Mouse (Mus musculus) neural tube, embryonic 12.5 days (tissue): Measurements from ENCODE around the gene Sobp. TPM values are rescaled to one million over a fixed set of nuclear protein-coding genes. Genes with fewer than 3 reads are reported as not detected.

Experiments used
- ATAC-seq: fragments of 200-750 bp; cut with Nextera tagmentation; 2 replicates; pipeline ENCODE4 v1.8.0; 2017; ENCODE audit warnings: low read depth, mild to moderate bottlenecking, moderate TSS enrichment, moderate library complexity; ENCODE audit not compliant: low FRiP score
- H3K27ac ChIP-seq: fragments of 300-500 bp; sonication (generic); 2 replicates; pipeline ENCODE4 v1.5.1; 2016
- H3K27me3 ChIP-seq: fragments of 300-500 bp; sonication (generic); replicated peaks from 2 replicates; pipeline ENCODE4 v1.6.1; 2016; ENCODE audit warnings: mild to moderate bottlenecking
- H3K36me3 ChIP-seq: fragments of 300-500 bp; sonication (generic); 2 replicates; pipeline ENCODE4 v1.6.1; 2016; ENCODE audit warnings: mild to moderate bottlenecking
- H3K4me1 ChIP-seq: fragments of 300-500 bp; sonication (generic); 2 replicates; pipeline ENCODE4 v1.6.1; 2016
- H3K4me2 ChIP-seq: fragments of 300-500 bp; sonication (generic); replicated peaks from 2 replicates; pipeline ENCODE4 v1.6.1; 2016; ENCODE audit warnings: mild to moderate bottlenecking
- H3K4me3 ChIP-seq: fragments of 300-500 bp; sonication (generic); 2 replicates; pipeline ENCODE4 v1.5.1; 2016
- H3K9ac ChIP-seq: fragments of 300-500 bp; sonication (generic); 2 replicates; pipeline ENCODE4 v1.6.1; 2016; ENCODE audit warnings: mild to moderate bottlenecking
- H3K9me3 ChIP-seq: fragments of 300-500 bp; sonication (generic); 2 replicates; pipeline ENCODE4 v1.6.1; 2016; ENCODE audit warnings: mild to moderate bottlenecking
- whole genome bisulfite sequencing: fragments of 180-500 bp; shearing (Covaris S2); methylation state at CpG from one replicate; pipeline ENCODE4 v1.1.7; 2016; 5-methylcytosine and 5-hydroxymethylcytosine counted together
- polyA plus RNA-seq: library from polyadenylated mRNA; unstranded; fragments of >200 nt; fragmentation: Nextera tagmentation; extraction: Ambion mirVana; gene quantifications from 2 replicates; pipeline ENCODE4 v1.2.1, GENCODE M21; 2016

The Sobp gene
- polyA plus RNA-seq, result 6.1 and 7.5 TPM in 2 replicates

DNA sequence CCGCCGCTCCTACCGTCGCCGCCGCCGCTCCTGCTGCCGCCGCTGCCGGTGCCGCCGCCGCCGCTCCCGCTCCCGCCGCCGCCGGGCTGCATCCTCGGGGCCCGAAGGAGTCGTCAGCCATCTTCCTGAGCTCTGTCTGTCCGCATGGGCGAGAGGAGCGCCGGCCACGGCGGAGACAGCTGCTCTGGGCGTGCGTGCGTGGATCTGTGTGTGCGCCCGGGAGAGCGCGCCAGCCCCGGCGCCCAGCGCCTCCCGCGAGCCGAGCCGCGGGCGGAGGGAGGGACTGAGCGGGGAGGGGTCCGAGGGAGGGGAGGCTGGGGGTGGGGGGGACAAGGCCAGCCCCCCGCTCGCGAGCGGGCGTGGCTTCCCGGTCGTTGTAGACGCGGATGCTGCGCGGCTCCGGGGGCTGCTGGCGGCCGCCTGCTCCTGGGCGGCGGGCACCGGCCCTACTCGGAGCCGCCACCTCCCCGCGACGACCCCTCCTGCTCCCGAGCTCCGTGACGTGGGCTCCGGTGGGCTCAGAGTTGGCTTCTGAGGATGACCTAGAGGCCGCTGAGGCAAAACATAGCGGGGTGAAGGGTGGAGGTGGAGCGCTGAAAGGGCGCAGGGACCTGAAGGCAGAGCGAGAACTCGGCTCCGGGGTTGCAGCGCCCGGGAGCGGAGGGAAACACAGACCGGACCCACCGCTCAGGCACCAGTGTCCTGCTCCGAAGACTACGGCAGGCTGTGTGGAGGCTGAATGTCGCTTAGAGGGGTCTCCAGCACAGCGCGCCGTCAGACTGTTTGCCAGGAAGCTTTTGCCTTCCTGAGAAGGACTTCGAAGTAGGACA is at the start of gene Sobp, which contains the start of gene 9030612E09Rik:
TSS of gene Sobp (minus strand) at position 205 of the 830 bp plus-strand sequence.
TSS of gene 9030612E09Rik (plus strand) at position 379 of the 830 bp plus-strand sequence.
- Histone ChIP-seq H3K4me1 (peaks cover 28% of the 10 kb centered on the region; the same call in 1 of the 2 replicates), H3K27ac (peak within 1 kb of the TSS; percentile 86), H3K9ac (peak within 1 kb of the TSS; percentile 94), H3K4me2 (peak within 1 kb of the TSS; percentile 90), H3K27me3 (peaks cover 14% of the 10 kb centered on the region; the same call in 1 of the 2 replicates), H3K4me3 (peak within 1 kb of the TSS; percentile 85), H3K36me3 (no peaks in the 10 kb centered on the region), H3K9me3 (no peaks in the 10 kb centered on the region)
- peak; percentile 80 for ATAC-seq
- WGBS, result under 1% methylated on average over 83 of the region's 91 CpGs

DNA sequence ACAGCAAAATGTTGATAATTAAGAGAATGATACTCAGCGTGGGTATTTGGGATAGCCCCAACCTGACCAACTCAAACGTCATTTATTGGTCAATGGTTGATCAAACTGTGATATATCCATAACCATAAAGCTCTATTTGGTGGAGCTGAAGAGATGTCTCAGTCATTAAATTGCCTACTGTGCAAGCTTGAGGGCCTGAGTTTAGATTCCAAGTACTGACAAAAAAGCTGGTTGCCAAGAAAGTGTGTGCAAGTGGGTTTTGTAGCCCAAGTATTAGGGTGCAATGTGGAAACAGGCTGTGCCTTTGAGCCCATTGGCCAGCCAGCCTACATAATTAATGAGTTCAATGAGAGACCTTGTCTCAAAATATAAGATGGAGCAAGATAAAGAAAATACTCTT is 49.1 kb upstream of the Sobp start:
- no peak overlapping the region for H3K4me2 ChIP-seq
- H3K36me3 ChIP-seq, result no peaks in the 10 kb centered on the region
- ATAC-seq, result no peak
- H3K9me3 ChIP-seq, result no peaks in the 10 kb centered on the region
- H3K27ac ChIP-seq, result no peak overlapping the region
- H3K4me1 ChIP-seq, result peaks cover 10% of the 10 kb centered on the region
- H3K9ac ChIP-seq, result no peak overlapping the region
- H3K27me3 ChIP-seq, result no peaks in the 10 kb centered on the region
- no peak overlapping the region for H3K4me3 ChIP-seq
- WGBS, result 96% methylated on average over 2 of the region's 2 CpGs

- Histone ChIP-seq H3K4me1 (peaks cover 10% of the 10 kb centered on the region), H3K36me3 (no peaks in the 10 kb centered on the region), H3K27ac (peak overlapping the region; percentile 75), H3K4me3 (peak overlapping the region; percentile 85), H3K9ac (peak overlapping the region; percentile 91), H3K9me3 (no peaks in the 10 kb centered on the region), H3K27me3 (no peaks in the 10 kb centered on the region), H3K4me2 (peak overlapping the region; percentile 68)
- ATAC-seq, result peak; percentile 67
- under 1% methylated on average over 25 of the region's 25 CpGs for WGBS
Measured at GRCm38 (mm10) chr10:43221659-43222058, 47.3 kb upstream of the Sobp start.

DNA sequence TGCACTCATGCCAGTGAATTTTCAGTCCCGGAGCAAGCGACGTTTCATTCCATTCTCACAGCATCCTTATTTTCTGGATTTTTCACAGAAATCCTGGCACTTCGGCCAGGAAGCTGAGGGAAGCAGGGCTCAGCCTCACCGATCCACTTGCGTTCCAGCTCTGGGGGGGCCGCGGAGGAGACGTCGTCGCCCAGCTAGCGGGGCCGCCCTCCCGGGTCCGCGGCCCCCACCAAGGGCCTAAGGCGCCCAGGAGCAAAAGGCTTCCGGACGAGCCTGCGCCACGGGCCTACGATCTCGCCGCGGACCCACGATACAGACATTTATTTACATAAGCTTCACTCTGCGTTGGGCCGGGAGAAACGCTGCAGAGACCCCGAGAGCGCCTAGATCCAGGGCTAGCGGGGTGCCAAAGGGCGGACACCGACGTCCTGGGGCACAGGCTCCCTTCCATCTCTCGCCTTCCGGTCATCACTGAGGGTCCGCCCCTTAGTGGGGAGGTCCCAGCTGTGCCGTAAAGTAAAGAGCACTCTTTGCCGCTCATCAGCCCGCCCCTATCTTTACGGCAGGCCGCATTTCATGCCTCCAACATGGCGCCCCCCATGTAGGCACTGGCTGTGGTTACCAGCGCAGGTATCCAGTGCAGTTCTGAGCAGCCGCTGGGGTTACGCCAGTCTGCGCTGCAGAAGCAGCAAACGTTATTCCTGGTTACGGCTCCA is 46.7 kb upstream of the Sobp start, which contains the start of gene Pdss2:
TSS of gene Pdss2 (plus strand) at position 577 of the 716 bp plus-strand sequence.
- H3K4me3 ChIP-seq, result peak within 1 kb of the TSS; percentile 85
- no peaks in the 10 kb centered on the region for H3K36me3 ChIP-seq
- under 1% methylated on average over 50 of the region's 50 CpGs for WGBS
- H3K9me3 ChIP-seq, result no peaks in the 10 kb centered on the region
- H3K4me1 ChIP-seq, result peaks cover 10% of the 10 kb centered on the region
- H3K27me3 ChIP-seq, result no peaks in the 10 kb centered on the region
- ATAC-seq, result peak; percentile 99
- H3K4me2 ChIP-seq, result peak within 1 kb of the TSS; percentile 68
- peak within 1 kb of the TSS; percentile 75 for H3K27ac ChIP-seq
- H3K9ac ChIP-seq, result peak within 1 kb of the TSS; percentile 91

DNA sequence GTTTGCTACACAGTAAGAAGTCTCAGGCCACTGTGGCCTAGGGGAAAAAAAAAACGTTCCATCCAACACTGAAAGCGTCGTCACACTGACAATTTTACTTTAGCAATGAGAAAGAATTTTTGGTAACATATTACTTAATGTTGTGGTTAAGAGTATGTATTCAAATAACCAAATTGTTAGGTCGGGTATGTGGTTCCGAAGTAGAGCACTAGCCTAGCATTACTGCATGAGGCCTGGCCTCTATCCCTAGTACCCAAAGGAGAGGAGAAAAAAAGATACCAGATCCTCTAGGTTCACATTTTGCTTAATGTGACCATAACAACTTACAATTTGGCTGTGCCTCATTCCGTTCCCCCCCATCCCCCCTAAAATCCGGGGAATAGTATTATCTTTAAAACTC is 46.1 kb upstream of the Sobp start:
- peak overlapping the region; percentile 85 for H3K4me3 ChIP-seq
- H3K4me1 ChIP-seq, result peaks cover 10% of the 10 kb centered on the region
- H3K36me3 ChIP-seq, result no peaks in the 10 kb centered on the region
- peak overlapping the region; percentile 68 for H3K4me2 ChIP-seq
- no peaks in the 10 kb centered on the region for H3K27me3 ChIP-seq
- H3K9ac ChIP-seq, result peak overlapping the region; percentile 91
- 0 out of 2 replicates have a peak overlapping the region, but pooled peaks have one; percentile 75 for H3K27ac ChIP-seq
- no peak for ATAC-seq
- H3K9me3 ChIP-seq, result no peaks in the 10 kb centered on the region
- 30% methylated on average over 7 of the region's 7 CpGs for WGBS

DNA sequence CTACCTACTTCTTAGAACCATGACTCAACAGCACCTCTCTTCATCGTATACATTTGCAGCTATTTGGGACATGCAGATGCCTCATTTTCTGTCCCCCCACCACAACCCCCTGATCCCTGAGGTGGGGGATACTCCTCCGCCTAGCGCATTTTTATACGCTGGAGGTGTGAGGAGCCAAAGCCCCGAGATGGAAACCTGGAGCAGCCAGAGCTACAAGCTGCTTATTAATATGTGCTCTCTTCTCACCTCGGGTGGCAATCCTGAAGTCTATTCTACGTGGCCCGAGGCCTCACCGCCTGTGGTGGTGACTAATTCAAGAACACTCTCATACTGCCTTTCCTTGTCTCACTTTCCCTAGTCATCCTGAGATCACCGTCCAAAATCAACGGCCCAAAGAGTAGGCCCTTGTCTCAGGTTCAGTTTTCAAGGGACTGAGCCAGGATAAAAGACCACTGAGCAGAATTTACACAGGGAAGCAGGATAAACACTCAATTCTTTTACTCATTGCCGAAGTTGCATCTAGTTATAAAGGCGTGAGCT is 43.1 kb upstream of the Sobp start:
- H3K36me3 ChIP-seq, result no peaks in the 10 kb centered on the region
- H3K9me3 ChIP-seq, result no peaks in the 10 kb centered on the region
- ATAC-seq, result no peak
- no peak overlapping the region for H3K27ac ChIP-seq
- H3K4me1 ChIP-seq, result peaks cover 10% of the 10 kb centered on the region
- H3K4me3 ChIP-seq, result no peak overlapping the region
- no peak overlapping the region for H3K9ac ChIP-seq
- 92% methylated on average over 13 of the region's 13 CpGs for WGBS
- no peaks in the 10 kb centered on the region for H3K27me3 ChIP-seq
- no peak overlapping the region for H3K4me2 ChIP-seq

DNA sequence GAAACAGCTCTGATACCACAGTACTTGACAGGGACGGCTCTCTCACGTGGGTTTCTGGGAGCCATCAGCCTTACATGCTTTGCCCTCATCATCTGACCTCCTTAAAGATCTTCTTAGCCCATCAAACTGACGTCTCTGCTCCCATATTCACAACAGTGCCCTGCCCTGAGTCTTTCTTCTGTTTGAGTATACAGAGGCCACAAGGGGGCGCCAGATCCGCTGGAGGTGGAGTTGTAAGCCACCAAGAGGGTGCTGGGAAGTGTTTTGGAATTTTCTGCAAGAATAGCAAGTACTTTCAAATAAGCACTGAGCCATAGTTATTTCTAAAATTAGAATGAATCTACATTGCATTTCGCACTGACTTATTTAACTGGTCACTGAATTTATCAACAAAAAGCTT is 37.5 kb upstream of the Sobp start:
- WGBS, result 34% methylated on average over 6 of the region's 6 CpGs
- no peaks in the 10 kb centered on the region for H3K9me3 ChIP-seq
- no peak for ATAC-seq

DNA sequence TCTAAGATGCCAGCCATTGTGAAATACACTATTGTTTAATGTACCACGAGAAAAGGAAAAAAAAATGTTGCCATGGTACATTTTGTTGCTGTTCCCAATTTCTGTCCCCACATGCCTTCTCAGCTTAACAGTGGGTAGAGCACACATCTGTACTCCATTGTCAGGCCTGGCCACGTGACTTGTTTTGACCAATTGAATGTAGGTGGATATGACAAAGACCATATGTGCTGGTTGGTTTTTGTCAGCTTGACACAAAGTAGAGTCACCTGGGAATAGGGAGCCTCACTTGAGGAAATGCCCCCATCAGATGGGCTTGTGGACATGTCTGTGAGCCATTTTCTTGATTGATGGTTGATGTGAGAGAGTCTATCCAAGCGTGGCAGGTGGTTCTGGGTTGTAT is 29.5 kb upstream of the Sobp start:
- H3K4me1 ChIP-seq, result no peaks in the 10 kb centered on the region
- H3K9ac ChIP-seq, result no peak overlapping the region
- no peak overlapping the region for H3K4me2 ChIP-seq
- no peaks in the 10 kb centered on the region for H3K27me3 ChIP-seq
- H3K9me3 ChIP-seq, result no peaks in the 10 kb centered on the region
- H3K27ac ChIP-seq, result no peak overlapping the region
- no peaks in the 10 kb centered on the region for H3K36me3 ChIP-seq
- ATAC-seq, result no peak
- no peak overlapping the region for H3K4me3 ChIP-seq
- WGBS, result 81% methylated on average over 3 of the region's 3 CpGs

More for the DNA sequence above, 37.5 kb upstream of the Sobp start:
- no peak overlapping the region for H3K9ac ChIP-seq
- no peaks in the 10 kb centered on the region for H3K27me3 ChIP-seq
- no peaks in the 10 kb centered on the region for H3K36me3 ChIP-seq
- no peak overlapping the region for H3K4me2 ChIP-seq
- H3K27ac ChIP-seq, result no peak overlapping the region
- no peaks in the 10 kb centered on the region for H3K4me1 ChIP-seq
- no peak overlapping the region for H3K4me3 ChIP-seq

DNA sequence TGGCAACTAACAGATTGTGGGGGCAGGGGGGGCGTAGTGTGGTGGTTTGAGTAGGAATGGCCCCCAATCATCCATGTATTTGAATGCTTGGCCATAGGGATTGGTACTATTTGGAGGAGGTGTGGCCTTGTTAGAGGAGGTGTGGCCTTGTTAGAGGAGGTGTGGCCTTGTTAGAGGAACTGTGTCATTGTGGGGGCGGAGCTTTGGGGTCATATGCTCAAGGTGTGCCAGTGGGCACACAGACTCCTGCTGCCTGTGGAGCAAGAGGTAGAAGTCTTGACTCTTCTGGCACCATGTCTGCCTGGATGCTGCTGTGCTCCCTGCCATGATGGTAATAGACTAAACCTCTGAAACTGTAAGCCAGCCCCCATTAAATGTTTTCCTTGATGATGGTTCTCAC is 25.9 kb upstream of the Sobp start:
- no peak overlapping the region for H3K4me2 ChIP-seq
- H3K36me3 ChIP-seq, result no peaks in the 10 kb centered on the region
- H3K27ac ChIP-seq, result no peak overlapping the region
- no peak overlapping the region for H3K4me3 ChIP-seq
- no peaks in the 10 kb centered on the region for H3K27me3 ChIP-seq
- H3K9me3 ChIP-seq, result no peaks in the 10 kb centered on the region
- no peaks in the 10 kb centered on the region for H3K4me1 ChIP-seq
- ATAC-seq, result no peak
- WGBS, result 85% methylated on average over 2 of the region's 2 CpGs
- no peak overlapping the region for H3K9ac ChIP-seq

GRCm38 (mm10) chr10:43180313-43180912 is 6.1 kb upstream of the Sobp start:
- 53% methylated on average over 5 of the region's 5 CpGs for WGBS
- H3K27ac ChIP-seq, result no peak overlapping the region
- H3K4me2 ChIP-seq, result 0 out of 2 replicates have a peak overlapping the region, but pooled peaks have one; percentile 7
- peaks cover 15% of the 10 kb centered on the region; the same call in 1 of the 2 replicates for H3K27me3 ChIP-seq
- H3K4me1 ChIP-seq, result peaks cover 8% of the 10 kb centered on the region
- no peak overlapping the region for H3K4me3 ChIP-seq
- no peaks in the 10 kb centered on the region for H3K36me3 ChIP-seq
- H3K9ac ChIP-seq, result no peak overlapping the region
- no peaks in the 10 kb centered on the region for H3K9me3 ChIP-seq
- ATAC-seq, result peak; percentile 48; the same call in 1 of the 2 replicates

DNA sequence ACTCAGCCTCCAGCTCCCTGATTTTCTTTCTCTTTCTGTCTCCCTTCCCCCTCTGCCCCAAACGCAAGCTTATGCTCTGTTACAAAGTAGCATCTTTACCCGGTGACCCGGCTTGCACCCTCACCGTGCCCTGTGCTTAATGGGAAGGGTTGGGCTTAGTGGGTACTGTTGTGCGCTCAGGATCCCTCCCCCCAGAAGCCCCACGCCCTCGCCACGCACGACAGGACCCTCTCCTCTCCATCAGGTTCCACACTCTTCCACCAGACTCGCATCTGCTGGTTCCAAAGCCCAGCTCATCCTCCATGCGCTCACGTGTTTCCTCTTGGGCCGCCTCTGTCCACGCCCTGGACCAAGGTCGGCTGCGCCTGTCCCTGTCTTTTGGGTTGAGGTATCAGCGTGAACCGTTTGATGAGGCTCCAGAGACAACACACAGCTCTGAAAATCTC is 849 bp upstream of the Sobp start:
- Histone ChIP-seq H3K4me2 (peak overlapping the region; percentile 90), H3K9ac (peak overlapping the region; percentile 94), H3K36me3 (no peaks in the 10 kb centered on the region), H3K9me3 (no peaks in the 10 kb centered on the region), H3K4me3 (peak overlapping the region; percentile 85), H3K27me3 (peaks cover 15% of the 10 kb centered on the region; the same call in 1 of the 2 replicates), H3K27ac (peak overlapping the region; percentile 86), H3K4me1 (peaks cover 27% of the 10 kb centered on the region; the same call in 1 of the 2 replicates)
- WGBS, result under 1% methylated on average over 18 of the region's 18 CpGs
- ATAC-seq, result peak; percentile 42
